8 mouse cellular contexts compared by ENCODE assay signal in genomic region chr4:150690759-150691158, GRCm38 (mm10). TPM values are rescaled to one million over a fixed set of nuclear protein-coding genes. Genes with fewer than 3 reads are reported as not detected.
DNase-seq lines count a peak whose midpoint lies in the region; ATAC-seq and TF ChIP-seq lines count a peak whose summit lies in the region.

No protein-coding gene starts in this region.

- WGBS in lung, embryonic 16.5 days: 51% methylated on average over 3 of the region's 3 CpGs

- peaks cover 17% of the 10 kb centered on the region for H3K4me1 ChIP-seq in E14TG2a.4 (replicated peaks; ENCODE audit: low read depth, low read length)
- H3K4me1 ChIP-seq in lung, embryonic 16.5 days (replicated peaks; ENCODE audit: control insufficient read depth, insufficient read depth, low read length): peaks cover 8% of the 10 kb centered on the region

- H3K36me3 ChIP-seq in E14TG2a.4 (ENCODE audit: insufficient read depth, low read length): no peaks in the 10 kb centered on the region
- no peaks in the 10 kb centered on the region for H3K36me3 ChIP-seq in lung, embryonic 16.5 days (ENCODE audit: control insufficient read depth, insufficient read depth, low read length)

- H3K9me3 ChIP-seq in E14TG2a.4 (ENCODE audit: low read length): no peaks in the 10 kb centered on the region
- no peaks in the 10 kb centered on the region for H3K9me3 ChIP-seq in lung, embryonic 16.5 days (ENCODE audit: control insufficient read depth, low read length)

- peak; percentile 58; the same call in 1 of the 2 replicates for ATAC-seq in lung, embryonic 16.5 days (ENCODE audit: low read depth)
- ATAC-seq in erythroblast, adult 5-6 weeks (replicated peaks; ENCODE audit: low FRiP score, poor library complexity, severe bottlenecking): no peak

- TF ChIP-seq CTCF in E14TG2a.4 (conservative IDR thresholded peaks at IDR 0.05; ENCODE audit: low read length): peak; percentile 23; the same call in 1 of the 2 replicates

- no peaks in the 10 kb centered on the region for H3K27me3 ChIP-seq in E14TG2a.4 (ENCODE audit: insufficient read depth, low read length)
- no peaks in the 10 kb centered on the region for H3K27me3 ChIP-seq in lung, embryonic 16.5 days (ENCODE audit: control insufficient read depth, insufficient read depth, low read depth, low read length)

- no peak overlapping the region for H3K4me3 ChIP-seq in E14TG2a.4 (replicated peaks; ENCODE audit: low read length)
- H3K4me3 ChIP-seq in lung, embryonic 16.5 days (ENCODE audit: low read length): no peak overlapping the region

- intact Hi-C loops in gastrocnemius, postnatal 14 days (cut with DNase I; ENCODE audit: low total_unique reads): no loop called here

- no peak overlapping the region for H3K9ac ChIP-seq in lung, embryonic 16.5 days (ENCODE audit: low read length)

- no peak overlapping the region for H3K27ac ChIP-seq in lung, embryonic 16.5 days (ENCODE audit: low read length)

- no peak overlapping the region for H3K4me2 ChIP-seq in lung, embryonic 16.5 days (ENCODE audit: low read depth, low read length)

- peak; percentile 42 to 44 for DNase-seq in cerebellum, postnatal 10 days
- no peak for DNase-seq in cerebellum, adult 11 months
- peak; percentile 62 for DNase-seq in gastrocnemius, postnatal 14 days
- DNase-seq in cerebellum, postnatal 14 days: no peak
- no peak for DNase-seq in layer of hippocampus, postnatal 10 days (ENCODE audit: low spot score in 2 of 2)

RNA-seq across cellular contexts. Expression of gene Slc45a1, which starts 38.8 kb away (rescaled TPM):
- total RNA-seq in gastrocnemius, postnatal 14 days (2021): not detected
- 0.14 and 0.15 TPM in 2 replicates for polyA plus RNA-seq in lung, embryonic 16.5 days (2015; fragmentation: Nextera tagmentation; extraction: Ambion mirVana)
- not detected in 2 replicates for total RNA-seq in erythroblast, adult 5-6 weeks (2015; ENCODE audit: low replicate concordance)
- total RNA-seq in erythroblast, adult 5-6 weeks (2017; ENCODE audit: low replicate concordance): not detected in 2 replicates
- total RNA-seq in layer of hippocampus, postnatal 10 days (2021): 10 to 100 TPM; 43.2 to 45.3 TPM

Comparison
In these comparisons a context has a peak if more than half of its experiments do, and no peak if none do; other contexts are left out.
1. DNase-seq: peak in cerebellum, postnatal 10 days (2 of 2) and gastrocnemius, postnatal 14 days (single experiment); none in cerebellum, adult 11 months (single experiment), cerebellum, postnatal 14 days (0 of 2) and layer of hippocampus, postnatal 10 days (0 of 2).
2. RNA of gene Slc45a1, which starts 38.8 kb away (total RNA-seq): 43.2 to 45.3 TPM in layer of hippocampus, postnatal 10 days; not detected in gastrocnemius, postnatal 14 days and not detected in erythroblast, adult 5-6 weeks; every median in the first group is over 10 times any median in the second.